Mouse (Mus musculus) cerebellum, adult 8-10 months (tissue): Measurements from ENCODE around the gene Gm11733.
"Not testable (repeated sequence)": the region's sequence is repeated elsewhere in the genome, so short reads cannot be mapped to it uniquely, and the experiment has no call there.

Experiments
- DNase-seq: peaks from one replicate; pipeline ENCODE4 v3.0.0; 2022

The Gm11733 gene

GRCm38 (mm10) chr11:117484198-117484597 is at the start of gene Gm11733:
Gene Gm11733, plus strand, starts transcription at chr11:117484368.
- DNase-seq = peak; percentile 70

GRCm38 (mm10) chr11:117436401-117437109 is 47.6 kb upstream of the Gm11733 start:
- DNase-seq = peak; percentile 59

- no peak for DNase-seq
Measured at GRCm38 (mm10) chr11:117437110-117437490, 47.1 kb upstream of the Gm11733 start.

GRCm38 (mm10) chr11:117438363-117438762 is 45.8 kb upstream of the Gm11733 start:
- no peak for DNase-seq

GRCm38 (mm10) chr11:117440865-117441425 is 43.2 kb upstream of the Gm11733 start:
- DNase-seq = no peak

GRCm38 (mm10) chr11:117444090-117444489 is 40.1 kb upstream of the Gm11733 start:
- DNase-seq = no peak

GRCm38 (mm10) chr11:117445707-117446106 is 38.5 kb upstream of the Gm11733 start:
- no peak for DNase-seq

- no peak for DNase-seq
Measured at GRCm38 (mm10) chr11:117454086-117454485, 30.1 kb upstream of the Gm11733 start.

- no peak for DNase-seq
Measured at GRCm38 (mm10) chr11:117459148-117459547, 25.0 kb upstream of the Gm11733 start.

GRCm38 (mm10) chr11:117462202-117462864 is 21.8 kb upstream of the Gm11733 start:
- no peak for DNase-seq

GRCm38 (mm10) chr11:117463416-117463815 is 20.8 kb upstream of the Gm11733 start:
- DNase-seq = not testable (repeated sequence)

- no peak for DNase-seq
Measured at GRCm38 (mm10) chr11:117466292-117466691, 17.9 kb upstream of the Gm11733 start.

- DNase-seq = no peak
Measured at GRCm38 (mm10) chr11:117466911-117467310, 17.3 kb upstream of the Gm11733 start.

GRCm38 (mm10) chr11:117468585-117469363 is 15.4 kb upstream of the Gm11733 start:
- no peak for DNase-seq

GRCm38 (mm10) chr11:117469724-117470123 is 14.4 kb upstream of the Gm11733 start:
- no peak for DNase-seq

- no peak for DNase-seq
Measured at GRCm38 (mm10) chr11:117470586-117471195, 13.5 kb upstream of the Gm11733 start.

- no peak for DNase-seq
Measured at GRCm38 (mm10) chr11:117471625-117472283, 12.4 kb upstream of the Gm11733 start.

- no peak for DNase-seq
Measured at GRCm38 (mm10) chr11:117472885-117473284, 11.3 kb upstream of the Gm11733 start.

GRCm38 (mm10) chr11:117475204-117475603 is 9.0 kb upstream of the Gm11733 start:
- no peak for DNase-seq

GRCm38 (mm10) chr11:117475669-117476068 is 8.5 kb upstream of the Gm11733 start:
- DNase-seq = no peak

- DNase-seq = no peak
Measured at GRCm38 (mm10) chr11:117476554-117477107, 7.5 kb upstream of the Gm11733 start.
